Mouse (Mus musculus): ENCODE results near the gene BC028528.

DNA sequence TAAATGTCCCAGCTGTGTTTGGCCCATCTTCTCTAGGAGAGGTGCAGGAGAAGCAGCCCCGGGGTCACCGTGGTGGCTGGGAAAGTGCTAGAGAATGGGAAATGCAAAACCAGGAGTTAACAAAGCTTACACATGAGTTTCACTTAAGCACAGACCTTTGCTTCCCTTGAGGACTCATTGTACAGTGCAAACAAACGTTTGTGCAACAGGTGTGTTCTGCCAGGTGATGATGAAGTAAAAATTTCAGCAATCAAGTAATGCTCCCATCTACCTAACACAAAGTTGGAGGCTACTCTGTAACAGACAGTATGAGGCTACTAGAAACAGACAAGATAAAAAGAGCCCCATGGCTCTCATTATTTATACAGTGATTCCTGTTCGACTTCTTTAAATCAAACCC, 12.7 kb downstream of the BC028528 start:
- TF ChIP-seq CTCF (IDR thresholded peaks at IDR 0.05; ENCODE audit: extremely low read depth, insufficient read length, insufficient replicate concordance, low read depth, low read length): no peak
- TF ChIP-seq POLR2A (IDR thresholded peaks at IDR 0.05; ENCODE audit: low read depth, low read length): no peak
